Mouse (Mus musculus) granulocyte monocyte progenitor cell, adult 5-6 weeks (primary cell): ENCODE measurements around the gene Tmem207. TPM values are rescaled to one million over a fixed set of nuclear protein-coding genes. Genes with fewer than 3 reads are reported as not detected.

Experiments
- ATAC-seq: replicated peaks from 2 replicates; pipeline ENCODE4 v1.8.0; 2016; ENCODE audit warnings: mild to moderate bottlenecking, moderate TSS enrichment, inconsistent platforms; ENCODE audit not compliant: poor library complexity, severe bottlenecking
- total RNA-seq, 2 experiments: library from RNA; stranded (forward) in 1 of 2; stranded (reverse) in 1 of 2; fragments of 200-712, 200-1000 nt in 1 of 2; fragments of >200 nt in 1 of 2; fragmentation: Nextera tagmentation in 1 of 2; gene quantifications; 2 replicates each; pipeline ENCODE4 v1.2.3; 2014 to 2017

Gene Tmem207
- total RNA-seq, 2 experiments from 2014 or later = not detected

GRCm38 (mm10) chr16:26462835-26463234 is 63.7 kb downstream of the Tmem207 start, which contains the start of gene Cldn16:
Gene Cldn16 (plus strand): TSS chr16:26463135.
- no peak for ATAC-seq

GRCm38 (mm10) chr16:26456182-26456581 is 70.4 kb downstream of the Tmem207 start:
- ATAC-seq = no peak

DNA sequence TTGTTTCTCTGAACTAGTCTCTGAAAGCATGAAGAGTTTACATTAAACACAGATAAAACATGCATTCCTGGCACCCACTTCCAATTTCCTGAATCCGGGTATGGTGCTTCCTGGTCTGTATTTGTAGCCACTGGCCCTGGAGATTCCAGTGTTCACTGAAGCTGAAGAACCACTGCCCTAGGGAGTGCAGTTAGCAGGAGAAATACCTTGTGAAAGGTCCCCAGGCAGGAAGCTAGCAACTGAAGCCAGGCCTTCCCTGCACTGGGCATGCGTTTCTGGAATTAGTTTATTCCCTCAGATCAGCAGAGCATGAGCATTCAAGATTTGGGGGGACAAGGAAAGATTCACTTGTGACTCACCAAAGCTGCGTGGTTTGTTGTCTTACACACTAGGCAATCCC is 72.4 kb downstream of the Tmem207 start:
- no peak for ATAC-seq

Other genes starting within 250 kb of the Tmem207 start
- not detected in 2 replicates for gene Cldn1, start 154.9 kb downstream of the Tmem207 start, total RNA-seq (2014; fragmentation: Nextera tagmentation)
- gene Cldn1, start 154.9 kb downstream of the Tmem207 start, total RNA-seq (2017) = 0.62 TPM in 1 of 2 replicates, not detected in the other
- gene Cldn16, start 63.6 kb downstream of the Tmem207 start, total RNA-seq (2014; fragmentation: Nextera tagmentation) = not detected in 2 replicates
- gene Cldn16, start 63.6 kb downstream of the Tmem207 start, total RNA-seq (2017) = not detected in 2 replicates
- 12.0 and 12.8 TPM in 2 replicates for gene Il1rap, start 54.9 kb upstream of the Tmem207 start, total RNA-seq (2014; fragmentation: Nextera tagmentation)
- 18.9 and 20.3 TPM in 2 replicates for gene Il1rap, start 54.9 kb upstream of the Tmem207 start, total RNA-seq (2017)